Mouse (Mus musculus) adrenal gland, postnatal 0 days (tissue): ENCODE results near the gene Gm7982. TPM values are rescaled to one million over a fixed set of nuclear protein-coding genes. Genes with fewer than 3 reads are reported as not detected.

Experiments used
- polyA plus RNA-seq: library from polyadenylated mRNA; unstranded; fragments of >200 nt; fragmentation: Nextera tagmentation; extraction: Ambion mirVana; gene quantifications from 2 replicates; pipeline ENCODE4 v1.2.1, GENCODE M21; 2015

Gm7982 gene
- not detected in 2 replicates for polyA plus RNA-seq

GRCm38 (mm10) chr5:95741714-95742113 lies at the start of gene Gm7982:
Gene Gm7982 (plus strand): TSS chr5:95742014.

GRCm38 (mm10) chr5:95736073-95736472 lies 5.7 kb upstream of the Gm7982 start, which contains the start of gene Gm7978:
Gene Gm7978 (minus strand): TSS chr5:95736173.

GRCm38 (mm10) chr5:95775690-95776089 lies 33.9 kb downstream of the Gm7982 start, which contains the start of gene E330014E10Rik:
Gene E330014E10Rik (plus strand): TSS chr5:95775990.

Other genes with a start within 250 kb of the Gm7982 start
- gene Gm3286, start 231.3 kb upstream of the Gm7982 start, polyA plus RNA-seq = not detected in 2 replicates
- not detected in 2 replicates for gene Gm7971, start 147.1 kb upstream of the Gm7982 start, polyA plus RNA-seq
- not detected in 2 replicates for gene Gm7978, start 5.8 kb upstream of the Gm7982 start, polyA plus RNA-seq
- not detected in 2 replicates for gene E330014E10Rik, start 34.0 kb downstream of the Gm7982 start, polyA plus RNA-seq
- gene Cxcl13, start 214.9 kb downstream of the Gm7982 start, polyA plus RNA-seq = 2.1 and 2.9 TPM in 2 replicates